Mouse (Mus musculus) spleen, embryonic (tissue): ENCODE data around the gene Zfp644.

Experiments
- CTCF ChIA-PET: fragments of 350-600 bp; sonication (Branson Sonifier 250); formaldehyde crosslinking; loops from one replicate; lab custom pipeline; 2022; lab: Charles Lee

Zfp644 gene

GRCm38 (mm10) chr5:106599482-106599881 is 97.6 kb downstream of the Zfp644 start:
- CTCF ChIA-PET: no interaction called here

GRCm38 (mm10) chr5:106597472-106597871 is 99.6 kb downstream of the Zfp644 start:
- CTCF ChIA-PET: no interaction called here

DNA sequence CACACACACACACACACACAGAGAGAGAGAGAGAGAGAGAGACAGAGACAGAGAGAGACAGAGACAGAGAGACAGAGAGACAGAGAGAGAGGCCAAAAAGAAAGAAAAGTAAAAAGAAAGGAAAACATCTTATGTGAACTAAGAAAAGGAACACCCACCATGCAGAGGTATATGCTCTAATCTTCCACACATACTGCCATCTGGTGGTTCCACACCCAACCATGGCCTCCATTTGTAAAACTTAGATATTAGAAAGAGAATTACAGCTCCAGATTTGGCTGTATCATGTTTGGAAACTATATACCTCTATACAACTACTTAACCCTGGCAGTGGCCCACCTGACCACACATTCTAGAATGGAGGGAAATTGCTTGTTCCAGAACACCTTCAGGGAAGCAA is 102.7 kb downstream of the Zfp644 start:
- CTCF ChIA-PET: no interaction called here

DNA sequence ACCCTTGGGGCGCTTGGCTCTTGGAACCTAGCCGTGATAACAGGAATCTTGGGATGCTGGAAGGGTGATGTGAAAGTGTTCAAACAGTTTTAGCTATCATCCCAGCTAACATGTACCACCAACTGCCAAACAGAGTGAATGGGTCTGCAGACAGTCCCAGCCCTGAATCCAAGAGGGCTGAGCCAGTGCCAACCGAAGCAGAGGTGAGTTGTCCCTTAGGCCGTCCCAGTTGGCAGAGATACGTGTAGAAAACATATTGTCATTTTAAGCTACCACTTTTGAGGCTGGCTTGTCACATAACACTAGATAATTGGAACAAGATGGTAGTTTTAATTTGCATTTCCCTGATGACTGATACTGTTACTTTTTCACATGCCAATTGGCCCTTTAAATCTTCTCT is 106.4 kb downstream of the Zfp644 start:
- CTCF ChIA-PET: no interaction called here

DNA sequence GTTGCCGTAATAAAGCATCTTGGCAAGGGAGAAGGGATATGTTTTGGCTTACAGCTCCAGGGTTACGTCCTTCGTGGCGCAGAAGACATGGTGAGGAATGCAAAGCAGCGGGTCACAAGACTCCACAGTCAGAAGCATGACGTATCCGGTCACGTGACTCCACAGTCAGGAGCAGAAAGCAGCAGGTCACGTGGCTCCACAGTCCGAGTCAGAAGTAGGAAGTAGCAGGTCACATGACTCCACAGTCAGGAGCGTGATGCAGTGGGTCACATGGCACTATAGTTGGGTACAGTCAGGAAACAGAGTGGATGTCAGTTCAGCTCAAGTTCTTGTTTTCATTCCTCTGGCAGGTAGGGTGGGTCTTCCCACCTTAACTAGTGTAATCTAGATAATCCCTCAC is 107.4 kb downstream of the Zfp644 start:
- CTCF ChIA-PET: no interaction called here

GRCm38 (mm10) chr5:106589006-106589405 is 108.1 kb downstream of the Zfp644 start:
- CTCF ChIA-PET: interaction anchor here (0.5 kb wide), 1 partner anchor 96 kb away, joined by 8 read pairs; no protein-coding TSS in a partner anchor

GRCm38 (mm10) chr5:106580943-106581342 is 116.1 kb downstream of the Zfp644 start:
- CTCF ChIA-PET: interaction anchor here (0.6 kb wide), 1 partner anchor 1276 kb away, joined by 3 read pairs; no protein-coding TSS in a partner anchor

DNA sequence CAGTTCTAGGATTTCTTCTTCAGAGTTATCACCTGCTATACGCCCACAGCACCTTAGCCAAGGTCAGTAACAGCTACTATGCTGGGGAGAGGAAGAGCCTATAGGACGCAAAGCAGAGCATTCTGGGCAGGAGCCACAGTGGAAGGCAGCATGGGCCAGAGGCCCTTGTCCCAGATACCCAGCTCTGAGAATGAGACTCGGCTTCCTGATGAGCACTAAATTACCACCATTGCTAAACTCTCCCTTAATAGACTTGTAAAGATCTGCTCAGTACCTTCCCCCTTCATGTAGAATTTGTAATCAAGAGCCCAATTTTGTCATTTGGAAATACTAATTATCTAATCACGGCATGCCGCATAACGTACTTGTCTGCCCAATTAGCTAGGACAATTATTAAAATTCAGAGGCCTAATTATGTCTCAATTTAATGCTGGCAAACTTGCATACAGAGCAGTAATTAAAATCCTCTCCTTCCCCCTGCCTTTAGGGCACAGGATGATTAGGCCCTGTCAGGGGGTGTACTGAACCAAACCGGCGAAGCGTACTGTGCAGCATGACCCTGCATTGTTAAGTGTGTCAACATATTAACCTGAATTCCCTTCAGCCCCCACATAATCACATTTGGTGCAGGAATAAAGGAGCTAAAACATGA is 119.7 kb downstream of the Zfp644 start:
- CTCF ChIA-PET: interaction anchor here (0.7 kb wide), 1 partner anchor 21 kb away, joined by 5 read pairs; no protein-coding TSS in a partner anchor

GRCm38 (mm10) chr5:106575098-106575497 is 122.0 kb downstream of the Zfp644 start:
- CTCF ChIA-PET: no interaction called here

DNA sequence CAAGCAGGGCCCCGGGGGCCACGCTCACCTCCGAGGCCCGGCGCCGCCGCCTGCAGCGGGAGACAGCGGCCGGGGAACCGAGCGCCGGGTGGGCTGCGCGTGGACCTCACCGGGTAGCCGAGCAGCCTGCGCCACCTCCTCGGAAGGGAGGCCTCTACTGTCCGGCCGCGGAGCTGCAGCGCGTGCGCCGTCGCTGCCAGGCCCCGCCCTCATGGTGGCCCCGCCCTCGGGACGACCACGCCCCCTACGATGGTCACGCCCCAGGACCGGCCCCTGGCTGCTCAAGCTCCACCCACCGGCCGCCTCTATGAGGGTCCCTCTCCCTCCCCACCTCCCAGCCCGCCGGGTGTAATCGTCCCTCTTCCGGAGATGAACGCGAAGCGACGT is 122.5 kb downstream of the Zfp644 start:
- CTCF ChIA-PET: no interaction called here

DNA sequence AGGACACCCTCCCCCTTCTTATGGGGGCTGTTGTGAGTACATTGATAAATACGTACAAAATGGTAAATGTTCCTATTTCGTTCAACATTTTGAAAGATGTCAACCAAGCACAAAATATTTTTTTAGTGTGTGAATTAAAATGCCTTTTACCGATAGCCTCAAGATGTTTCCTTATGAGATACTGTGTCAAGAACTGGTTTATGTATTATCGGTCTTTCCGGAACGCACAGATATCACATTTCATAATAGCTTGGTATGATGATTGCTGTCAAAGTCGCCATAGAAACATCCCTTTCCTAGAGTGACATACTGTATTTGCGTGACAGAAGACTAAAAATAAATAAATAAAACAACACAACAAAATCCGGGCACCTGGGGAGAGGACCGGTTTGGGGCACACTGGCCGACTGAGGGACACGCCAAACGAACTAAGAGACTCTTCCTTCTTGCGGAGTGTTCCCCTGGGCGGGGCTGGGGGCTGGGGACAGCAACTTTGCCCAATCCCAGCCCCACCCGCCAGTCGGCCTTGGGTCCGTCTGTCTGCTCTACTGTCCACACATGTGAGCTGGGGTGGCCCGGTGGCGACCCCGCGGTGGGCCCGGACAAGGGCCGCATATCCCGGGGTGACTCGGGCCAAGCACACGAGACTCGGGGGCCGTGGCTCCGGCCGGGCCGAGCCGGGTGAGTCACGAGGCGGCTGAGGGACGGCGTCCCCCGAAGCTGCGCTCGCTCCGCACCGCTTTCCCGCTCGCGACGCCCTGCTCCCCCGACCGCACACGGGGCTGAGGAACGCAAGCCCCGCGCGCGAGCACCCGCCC is 123.1 kb downstream of the Zfp644 start:
- CTCF ChIA-PET: interaction anchor here (0.5 to 0.6 kb wide), 2 partner anchors 127 to 1691 kb away, joined by 3 to 4 read pairs; no protein-coding TSS in a partner anchor
